Mouse (Mus musculus) MEL (cell line): ENCODE measurements around the gene Lrrk1. TPM values are rescaled to one million over a fixed set of nuclear protein-coding genes. Genes with fewer than 3 reads are reported as not detected.

Experiments used
- DNase-seq: peaks from one replicate; pipeline ENCODE4 v3.0.0; 2011; ENCODE audit warnings: low read depth, low spot score
- H3K27ac ChIP-seq: 2 replicates; pipeline ENCODE4 v1.5.1; 2012; ENCODE audit warnings: low read depth, mild to moderate bottlenecking, control low read depth, low read length, moderate library complexity; ENCODE audit not compliant: control insufficient read depth
- H3K27me3 ChIP-seq, 2 experiments: fragments of 150-350 bp in 1 of 2; sonication (generic) in 1 of 2; 2 replicates each; pipeline ENCODE4 v1.6.1; 2012; ENCODE audit warnings: low read length in 2 of 2, mild to moderate bottlenecking in 2 of 2, improper control_type of control experiment in 1 of 2, moderate library complexity in 1 of 2; ENCODE audit not compliant: insufficient read depth in 2 of 2, control insufficient read depth in 1 of 2
- H3K36me3 ChIP-seq, 2 experiments: 2 replicates each; pipeline ENCODE4 v1.6.1; 2012 to 2014; ENCODE audit warnings: low read length in 2 of 2, improper control_type of control experiment in 1 of 2, inconsistent platforms in 1 of 2, mild to moderate bottlenecking in 1 of 2; ENCODE audit not compliant: insufficient read depth in 2 of 2, control insufficient read depth in 1 of 2
- H3K4me1 ChIP-seq, 2 experiments: fragments of 150-350 bp in 1 of 2; sonication (generic) in 1 of 2; 2 replicates each; pipeline ENCODE4 v1.6.1; 2012; ENCODE audit warnings: low read length in 2 of 2, improper control_type of control experiment in 1 of 2, mild to moderate bottlenecking in 1 of 2; ENCODE audit not compliant: insufficient read depth in 2 of 2, control insufficient read depth in 1 of 2
- H3K4me3 ChIP-seq, 2 experiments: fragments of 150-350 bp in 1 of 2; sonication (generic) in 1 of 2; 2 replicates each; pipeline ENCODE4 v1.5.1; 2012; ENCODE audit warnings: low read depth in 2 of 2, low read length in 2 of 2, mild to moderate bottlenecking in 2 of 2, moderate library complexity in 2 of 2, control low read depth in 1 of 2, improper control_type of control experiment in 1 of 2; ENCODE audit not compliant: control insufficient read depth in 1 of 2, insufficient read depth in 1 of 2
- H3K79me2 ChIP-seq: 2 replicates; pipeline ENCODE4 v1.6.1; 2012; ENCODE audit warnings: mild to moderate bottlenecking, low read length, moderate library complexity; ENCODE audit not compliant: control insufficient read depth, poor library complexity, insufficient read depth
- H3K9ac ChIP-seq: 2 replicates; pipeline ENCODE4 v1.6.1; 2012; ENCODE audit warnings: low read depth, mild to moderate bottlenecking, control low read depth, low read length, moderate library complexity; ENCODE audit not compliant: control insufficient read depth, poor library complexity, severe bottlenecking
- H3K9me3 ChIP-seq: fragments of 150-350 bp; sonication (generic); replicated peaks from 2 replicates; pipeline ENCODE4 v1.6.1; 2012; ENCODE audit warnings: mild to moderate bottlenecking, low read length, improper control_type of control experiment, moderate library complexity; ENCODE audit not compliant: insufficient read depth
- BHLHE40 ChIP-seq: IDR thresholded peaks from 2 replicates; pipeline ENCODE4 v1.6.1; 2012; ENCODE audit warnings: low read depth, mild to moderate bottlenecking, inconsistent platforms, low read length, improper control_type of control experiment, borderline replicate concordance
- CHD2 ChIP-seq: IDR thresholded peaks from 2 replicates; pipeline ENCODE4 v1.6.1; 2011; ENCODE audit warnings: low read length, improper control_type of control experiment
- CTCF ChIP-seq, 3 experiments: IDR thresholded peaks in 2 of 3; conservative IDR thresholded peaks in 1 of 3; 2 replicates each; pipeline ENCODE4 v1.5.1; 2011 to 2012; ENCODE audit warnings: low read length in 3 of 3, low read depth in 2 of 3, mild to moderate bottlenecking in 2 of 3, improper control_type of control experiment in 1 of 3, inconsistent platforms in 1 of 3, mixed read lengths in 1 of 3, moderate library complexity in 1 of 3; ENCODE audit not compliant: control insufficient read depth in 1 of 3, insufficient read depth in 1 of 3, poor library complexity in 1 of 3, severe bottlenecking in 1 of 3
- E2F4 ChIP-seq: IDR thresholded peaks from 2 replicates; pipeline ENCODE4 v1.6.1; 2011; ENCODE audit warnings: low read depth, low read length, improper control_type of control experiment, borderline replicate concordance
- HCFC1 ChIP-seq: IDR thresholded peaks from 2 replicates; pipeline ENCODE4 v1.6.1; 2012; ENCODE audit warnings: low read depth, mild to moderate bottlenecking, inconsistent platforms, low read length, improper control_type of control experiment, moderate library complexity
- KAT2A ChIP-seq: conservative IDR thresholded peaks from 2 replicates; pipeline ENCODE4 v1.6.1; 2012; ENCODE audit warnings: low read depth, low read length, improper control_type of control experiment, inconsistent platforms
- MAFK ChIP-seq: IDR thresholded peaks from 2 replicates; pipeline ENCODE4 v1.6.1; 2011; ENCODE audit warnings: low read depth, mild to moderate bottlenecking, low read length, improper control_type of control experiment, borderline replicate concordance
- MXI1 ChIP-seq: IDR thresholded peaks from 2 replicates; pipeline ENCODE4 v1.6.1; 2011; ENCODE audit warnings: mild to moderate bottlenecking, low read depth, low read length, improper control_type of control experiment
- MYC ChIP-seq: IDR thresholded peaks from 2 replicates; pipeline ENCODE4 v1.6.1; 2011; ENCODE audit warnings: low read depth, mild to moderate bottlenecking, low read length, improper control_type of control experiment, moderate library complexity
- NRF1 ChIP-seq: IDR thresholded peaks from 2 replicates; pipeline ENCODE4 v1.6.1; 2014; ENCODE audit warnings: low read depth, mild to moderate bottlenecking, inconsistent platforms, low read length, improper control_type of control experiment, moderate library complexity; ENCODE audit not compliant: poor library complexity, insufficient read depth, severe bottlenecking
- RAD21 ChIP-seq: IDR thresholded peaks from 2 replicates; pipeline ENCODE4 v1.6.1; 2011; ENCODE audit warnings: mild to moderate bottlenecking, low read depth, low read length, improper control_type of control experiment
- SMC3 ChIP-seq: IDR thresholded peaks from 2 replicates; pipeline ENCODE4 v1.6.1; 2011; ENCODE audit warnings: low read depth, low read length, improper control_type of control experiment
- TBP ChIP-seq: IDR thresholded peaks from 2 replicates; pipeline ENCODE4 v1.8.0; 2011; ENCODE audit warnings: low read depth, low read length, improper control_type of control experiment
- USF1 ChIP-seq: IDR thresholded peaks from 2 replicates; pipeline ENCODE4 v1.6.1; 2014; ENCODE audit warnings: low read depth, mild to moderate bottlenecking, inconsistent platforms, low read length, improper control_type of control experiment, moderate library complexity
- USF2 ChIP-seq, 2 experiments: IDR thresholded peaks; 2 replicates each; pipeline ENCODE4 v1.6.1; 2011 to 2012; ENCODE audit warnings: improper control_type of control experiment in 2 of 2, low read length in 2 of 2, borderline replicate concordance in 1 of 2, inconsistent platforms in 1 of 2, low read depth in 1 of 2, mild to moderate bottlenecking in 1 of 2; ENCODE audit not compliant: insufficient read depth in 1 of 2
- polyA plus RNA-seq, 2 experiments: library from polyadenylated mRNA; stranded (reverse) in 1 of 2; unstranded in 1 of 2; fragments of >175 nt in 1 of 2; fragments of >200 nt in 1 of 2; gene quantifications; 2 replicates each; pipeline versions ENCODE4 v1.2.1 to v1.2.4; 2012; ENCODE audit warnings: low replicate concordance in 2 of 2, low read depth in 1 of 2; ENCODE audit not compliant: insufficient read length in 2 of 2, insufficient read depth in 1 of 2, missing spikeins in 1 of 2
- total RNA-seq: library from RNA; depleted of rRNA; stranded (reverse); fragments of 300-350 nt; gene quantifications from 2 replicates; pipeline ENCODE4 v1.2.3, GENCODE M21; 2012

Gene Lrrk1
- total and polyA plus RNA-seq, 3 experiments: 9.1 to 19.1 TPM; not detected in 1

DNA sequence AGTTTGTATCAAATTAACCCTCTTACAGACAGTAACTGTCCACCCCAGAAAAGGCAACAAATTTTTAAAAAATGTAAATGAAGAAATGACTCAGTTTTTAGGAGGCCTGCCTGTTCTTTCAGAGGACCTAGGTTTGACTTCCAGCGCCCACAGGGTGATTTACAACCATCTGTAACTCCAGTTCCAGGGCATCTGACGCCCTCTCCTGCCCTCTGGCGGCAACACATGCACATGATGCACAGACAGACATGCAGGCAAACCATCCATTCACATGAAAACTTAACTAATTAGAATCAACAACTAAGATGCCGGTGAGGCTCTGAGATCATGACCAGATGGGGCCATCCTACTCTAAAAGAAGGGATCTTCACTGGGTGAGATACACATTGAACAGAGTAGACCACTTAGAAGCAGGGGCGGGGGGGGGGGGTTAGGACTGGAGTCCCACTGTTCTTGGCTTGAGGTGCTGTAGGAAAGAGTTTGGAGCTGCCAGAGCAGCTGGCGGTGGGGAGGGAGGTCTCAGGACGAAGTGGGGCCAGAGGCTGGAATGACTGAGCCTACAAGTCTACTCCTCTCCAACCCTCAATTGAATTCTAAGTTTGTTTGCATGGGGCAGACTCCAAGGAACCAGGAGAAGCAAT, 206.0 kb downstream of the Lrrk1 start:
- Histone ChIP-seq H3K4me1 (no peaks in the 10 kb centered on the region), H3K9ac (no peak overlapping the region), H3K27ac (no peak overlapping the region), H3K4me3 (no peak overlapping the region), H3K27me3 (no peaks in the 10 kb centered on the region), H3K9me3 (no peaks in the 10 kb centered on the region), H3K79me2 (no peaks in the 10 kb centered on the region), H3K36me3 (no peaks in the 10 kb centered on the region)
- peak in 1 of 3 experiments; percentile 23; a peak in 2 of 6 replicates for TF ChIP-seq CTCF (IDR thresholded peaks at IDR 0.05 in 2 of 3, conservative IDR thresholded peaks at IDR 0.05 in 1 of 3; ENCODE audit: control insufficient read depth in 1 of 3, insufficient read depth in 1 of 3, low read depth in 2 of 3, low read length in 3 of 3, poor library complexity in 1 of 3, severe bottlenecking in 1 of 3)
- TF ChIP-seq SMC3: no peak; the same call in 1 of the 2 replicates
- TF ChIP-seq TBP: no peak
- TF ChIP-seq KAT2A: no peak
- DNase-seq: no peak

DNA sequence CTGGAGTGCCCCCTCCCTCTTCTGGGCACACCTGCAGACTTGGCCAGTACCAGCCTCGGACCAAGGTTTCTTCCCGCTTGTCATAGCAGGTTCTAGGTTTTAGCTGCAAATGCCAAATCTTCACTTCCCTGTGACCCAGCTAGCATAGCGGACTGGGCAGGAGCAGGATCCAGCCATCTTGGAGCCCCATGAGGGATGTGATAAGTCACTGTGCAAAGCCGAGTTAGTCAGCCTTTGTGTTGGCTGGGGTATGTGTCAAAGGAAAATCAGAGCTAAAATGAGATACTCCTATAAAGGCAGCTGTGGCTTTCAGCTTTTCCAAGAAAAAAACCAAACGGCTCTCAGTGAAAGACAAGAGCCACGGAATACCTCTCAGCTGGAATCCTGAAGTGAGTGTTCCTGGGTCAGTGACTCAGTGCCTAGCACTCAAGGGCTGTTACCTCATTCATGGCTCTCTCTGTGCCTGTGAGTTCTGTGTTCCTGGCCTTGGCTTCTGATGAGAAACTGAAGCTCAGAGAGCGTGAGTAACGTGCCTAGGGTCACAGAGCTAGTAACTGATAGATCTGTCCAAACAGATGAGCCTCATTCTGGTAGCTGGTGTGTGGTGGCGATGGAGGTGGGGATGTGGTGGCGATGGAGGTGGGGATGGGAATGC, 207.3 kb downstream of the Lrrk1 start:
- H3K9ac ChIP-seq: no peak overlapping the region
- TF ChIP-seq MAFK: no peak
- no peak for TF ChIP-seq RAD21
- TF ChIP-seq MYC: no peak
- no peak for TF ChIP-seq CHD2
- TF ChIP-seq MXI1: no peak
- no peak for TF ChIP-seq NRF1
- no peak for TF ChIP-seq SMC3
- no peak for TF ChIP-seq USF2 (IDR thresholded peaks at IDR 0.05; ENCODE audit: borderline replicate concordance in 1 of 2, insufficient read depth in 1 of 2, low read depth in 1 of 2, low read length in 2 of 2)
- no peak for TF ChIP-seq BHLHE40
- no peak for TF ChIP-seq USF1
- no peak for TF ChIP-seq HCFC1
- TF ChIP-seq E2F4: no peak
- no peaks in the 10 kb centered on the region for H3K4me1 ChIP-seq
- H3K36me3 ChIP-seq: no peaks in the 10 kb centered on the region
- DNase-seq: no peak
- no peak overlapping the region for H3K4me3 ChIP-seq
- no peaks in the 10 kb centered on the region for H3K79me2 ChIP-seq
- no peaks in the 10 kb centered on the region for H3K27me3 ChIP-seq
- H3K27ac ChIP-seq: no peak overlapping the region
- H3K9me3 ChIP-seq: no peaks in the 10 kb centered on the region
